Mouse (Mus musculus) retina, embryonic 14.5 days (tissue): ENCODE results near the gene Sbk2.

Experiments
- DNase-seq: peaks from one replicate; pipeline ENCODE4 v3.0.0-alpha.2; 2015; ENCODE audit warnings: low spot score

Sbk2 gene

DNA sequence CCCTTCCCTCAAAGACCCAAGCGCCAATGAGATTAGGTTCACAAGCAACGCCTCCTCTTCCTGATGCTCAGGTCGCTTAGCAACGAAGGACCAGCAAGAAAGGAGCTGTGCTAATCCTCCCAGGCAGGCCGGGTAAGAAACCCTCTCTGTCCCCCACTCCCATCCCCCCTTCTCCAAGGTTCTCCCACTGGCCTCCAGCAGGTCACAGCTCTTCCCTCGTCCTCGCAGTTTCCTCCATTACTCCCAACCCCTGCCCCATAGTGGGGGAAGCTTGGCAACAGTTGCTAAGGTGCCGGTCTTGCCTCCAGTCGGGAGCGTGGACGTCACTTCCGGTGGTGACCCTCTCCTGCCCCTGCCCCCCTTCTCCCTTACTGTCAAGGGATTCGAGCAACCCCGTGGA is 41.7 kb downstream of the Sbk2 start:
- peak; percentile 89 for DNase-seq

DNA sequence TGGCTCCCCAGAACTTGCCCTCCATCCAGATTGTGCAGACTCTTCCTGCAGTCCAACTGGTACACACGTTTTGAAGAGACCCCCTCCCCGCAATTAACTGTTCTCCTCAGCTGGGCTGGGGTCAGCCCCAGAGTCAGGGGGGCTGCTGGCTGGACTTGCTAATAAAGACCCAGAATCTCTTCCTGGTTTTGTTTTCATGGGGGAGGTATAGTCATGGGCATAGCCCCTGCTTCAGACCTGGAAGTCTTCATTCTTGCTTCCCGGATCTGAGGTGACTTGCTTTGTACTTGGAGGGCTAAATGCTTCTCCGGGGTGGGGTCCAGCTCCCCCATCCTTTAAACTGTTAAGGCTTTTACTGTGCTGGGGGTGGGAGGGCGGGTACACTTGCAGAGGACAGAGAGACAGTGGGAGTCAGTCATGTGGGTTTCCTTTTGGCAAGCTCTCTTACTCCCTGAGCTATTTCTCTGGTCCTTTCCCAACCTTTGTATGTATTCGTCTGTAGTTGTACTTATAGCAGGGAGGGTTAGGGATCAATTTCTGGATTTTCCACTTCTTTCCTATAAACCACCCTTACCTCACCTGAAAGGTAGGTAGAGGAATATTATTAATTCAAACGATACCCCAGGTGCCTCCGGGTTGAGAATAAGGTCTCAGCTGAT is 42.3 kb downstream of the Sbk2 start, which contains the start of gene Nat14:
Gene Nat14, plus strand, starts transcription at position 205 of the 659 bp plus-strand sequence.
- DNase-seq = no peak

DNA sequence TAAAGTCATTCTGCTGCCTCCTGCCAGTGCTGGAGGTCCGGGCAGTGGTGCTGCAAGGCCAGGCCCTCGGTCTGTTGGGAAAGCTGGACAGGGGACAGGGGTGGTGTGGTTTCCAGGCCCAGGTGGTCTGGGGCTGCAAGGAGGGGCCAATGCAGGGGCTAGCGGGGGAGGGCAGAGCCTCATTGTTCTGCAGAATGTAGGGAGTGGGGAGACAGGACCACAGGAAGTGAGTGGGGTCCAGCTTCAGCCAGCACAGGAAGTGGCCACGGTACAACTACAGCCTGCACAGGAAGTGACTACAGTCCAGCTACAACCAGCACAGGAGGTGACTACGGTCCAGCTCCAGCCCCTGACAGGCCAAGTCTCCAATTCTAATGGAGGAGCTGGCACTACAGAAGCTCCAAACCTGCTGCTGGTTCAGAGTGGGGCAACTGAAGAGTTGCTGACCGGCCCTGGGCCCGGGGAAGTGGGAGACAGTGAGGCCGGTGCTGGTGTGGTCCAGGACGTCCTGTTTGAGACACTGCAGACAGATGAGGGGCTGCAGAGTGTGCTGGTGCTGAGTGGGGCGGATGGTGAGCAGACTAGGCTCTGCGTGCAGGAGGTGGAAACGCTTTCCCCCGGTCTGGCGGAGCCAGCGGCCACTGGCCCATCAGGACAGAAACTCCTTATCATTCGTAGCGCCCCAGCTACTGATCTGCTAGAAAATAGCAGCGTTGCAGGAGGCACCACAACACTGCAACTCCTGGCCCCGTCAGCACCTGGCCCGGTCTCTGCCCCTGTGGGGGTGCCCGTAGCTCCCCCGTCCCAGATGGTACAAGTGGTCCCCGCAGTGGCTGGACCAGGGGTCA is 43.0 kb downstream of the Sbk2 start:
- no peak for DNase-seq

DNA sequence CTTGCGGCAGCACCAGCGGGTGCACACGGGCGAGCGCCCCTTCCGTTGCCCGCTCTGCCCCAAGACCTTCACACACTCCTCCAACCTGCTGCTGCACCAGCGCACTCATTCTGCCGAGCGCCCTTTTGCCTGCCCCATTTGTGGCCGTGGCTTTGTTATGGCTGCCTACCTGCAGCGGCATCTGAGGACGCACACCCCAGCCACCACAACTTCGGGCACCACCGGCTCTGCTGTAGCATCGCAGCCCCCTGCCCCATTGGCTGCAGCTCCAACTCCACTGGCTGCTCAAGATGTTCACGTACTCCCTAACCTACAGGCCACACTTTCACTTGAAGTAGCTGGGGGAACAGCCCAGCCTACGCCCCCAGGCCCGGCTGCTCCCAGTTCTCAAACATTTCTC is 43.7 kb downstream of the Sbk2 start:
- no peak for DNase-seq

DNA sequence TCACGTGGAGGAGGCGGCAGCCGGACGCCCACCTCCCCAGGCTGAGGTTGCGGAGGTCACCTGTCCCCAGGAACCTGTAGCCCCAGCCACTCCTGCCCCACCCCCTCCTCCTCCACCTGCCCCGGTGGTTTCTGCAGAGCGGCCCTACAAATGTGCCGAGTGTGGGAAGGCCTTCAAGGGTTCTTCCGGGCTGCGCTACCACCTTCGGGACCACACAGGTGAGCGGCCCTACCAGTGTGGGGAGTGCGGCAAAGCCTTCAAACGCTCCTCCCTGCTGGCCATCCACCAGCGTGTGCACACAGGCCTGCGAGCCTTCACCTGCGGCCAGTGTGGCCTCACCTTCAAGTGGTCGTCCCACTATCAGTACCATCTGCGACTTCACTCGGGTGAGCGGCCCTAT is 44.2 kb downstream of the Sbk2 start:
- DNase-seq = no peak

DNA sequence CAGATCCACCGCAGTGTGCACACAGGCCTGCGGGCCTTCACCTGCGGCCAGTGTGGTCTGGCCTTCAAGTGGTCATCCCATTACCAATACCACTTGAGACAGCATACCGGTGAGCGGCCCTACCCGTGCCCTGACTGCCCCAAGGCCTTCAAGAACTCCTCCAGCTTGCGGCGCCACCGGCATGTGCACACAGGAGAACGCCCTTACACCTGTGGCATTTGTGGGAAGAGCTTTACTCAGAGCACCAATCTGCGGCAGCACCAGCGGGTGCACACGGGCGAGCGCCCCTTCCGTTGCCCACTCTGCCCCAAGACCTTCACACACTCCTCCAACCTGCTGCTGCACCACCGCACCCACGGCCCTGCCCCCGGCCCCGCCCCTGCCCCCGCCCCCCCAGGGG is 45.1 kb downstream of the Sbk2 start:
- DNase-seq = no peak

DNA sequence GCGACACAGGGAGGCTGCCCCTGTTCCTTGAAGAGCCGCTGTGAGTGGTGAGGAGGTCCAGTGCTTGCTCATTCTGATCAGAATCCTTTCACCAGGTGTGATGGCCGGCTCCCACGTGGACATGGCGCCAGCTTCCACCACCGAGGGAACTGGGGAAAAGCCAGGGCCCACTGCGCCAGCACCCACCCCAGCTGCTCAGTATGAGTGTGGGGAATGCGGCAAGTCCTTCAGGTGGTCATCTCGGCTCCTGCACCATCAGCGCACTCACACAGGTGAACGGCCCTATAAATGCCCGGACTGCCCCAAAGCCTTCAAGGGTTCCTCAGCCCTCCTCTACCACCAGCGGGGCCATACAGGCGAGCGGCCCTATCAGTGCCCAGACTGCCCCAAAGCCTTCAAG is 45.5 kb downstream of the Sbk2 start:
- DNase-seq = no peak

DNA sequence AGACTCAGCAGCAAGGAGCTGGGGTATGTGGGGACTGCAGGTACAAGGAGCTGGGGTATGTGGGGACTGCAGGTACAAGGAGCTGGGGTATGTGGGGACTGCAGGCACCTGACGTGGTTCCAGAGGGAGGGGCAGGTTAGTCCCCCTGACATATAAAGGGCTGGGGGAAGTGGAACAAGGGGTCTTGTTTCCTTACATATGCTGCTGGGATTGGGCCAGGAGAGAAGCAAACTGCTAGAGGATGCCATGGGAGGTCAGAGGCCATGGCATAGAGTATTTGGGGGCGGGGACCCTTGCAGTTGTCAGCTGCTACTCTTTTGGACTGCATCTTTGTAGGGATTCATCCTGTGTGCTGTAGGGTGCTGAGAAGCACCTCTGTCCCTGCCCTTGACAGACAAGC is 46.7 kb downstream of the Sbk2 start:
- DNase-seq = no peak

DNA sequence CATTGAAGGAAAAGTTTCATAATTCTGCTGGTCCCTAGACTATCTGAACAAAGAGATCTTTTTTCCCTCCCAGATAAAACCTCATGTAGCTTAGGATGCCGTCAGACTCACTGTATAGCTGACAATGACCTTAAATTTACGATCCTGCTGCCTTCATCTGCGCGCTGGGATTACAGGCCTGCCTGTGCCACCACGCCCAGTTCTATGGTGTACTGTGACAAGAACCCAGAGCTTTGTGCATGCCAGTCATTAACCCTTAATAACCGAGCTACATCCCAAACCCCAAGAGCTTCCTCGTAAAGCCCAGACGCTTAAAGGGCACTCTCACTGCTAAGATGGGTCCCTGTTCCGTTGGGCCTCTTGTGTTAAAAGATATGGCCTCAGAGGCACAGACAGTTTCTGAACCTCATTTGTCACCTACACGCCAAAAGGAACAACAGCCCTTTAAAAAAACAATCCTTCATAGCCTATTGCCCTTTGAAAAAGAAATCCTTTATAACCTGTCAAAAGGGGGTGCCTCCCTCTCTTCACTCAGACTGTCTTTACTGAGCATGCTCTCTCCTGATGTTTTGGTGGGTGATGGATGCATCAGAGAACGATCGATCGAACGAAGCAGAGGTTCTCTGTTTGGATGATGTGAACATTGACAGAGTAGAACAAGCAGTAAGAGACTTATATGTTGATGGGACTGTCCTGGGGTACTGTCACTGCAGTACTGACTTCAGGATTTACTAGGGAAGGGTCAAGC is 48.4 kb downstream of the Sbk2 start:
- DNase-seq = peak; percentile 35

DNA sequence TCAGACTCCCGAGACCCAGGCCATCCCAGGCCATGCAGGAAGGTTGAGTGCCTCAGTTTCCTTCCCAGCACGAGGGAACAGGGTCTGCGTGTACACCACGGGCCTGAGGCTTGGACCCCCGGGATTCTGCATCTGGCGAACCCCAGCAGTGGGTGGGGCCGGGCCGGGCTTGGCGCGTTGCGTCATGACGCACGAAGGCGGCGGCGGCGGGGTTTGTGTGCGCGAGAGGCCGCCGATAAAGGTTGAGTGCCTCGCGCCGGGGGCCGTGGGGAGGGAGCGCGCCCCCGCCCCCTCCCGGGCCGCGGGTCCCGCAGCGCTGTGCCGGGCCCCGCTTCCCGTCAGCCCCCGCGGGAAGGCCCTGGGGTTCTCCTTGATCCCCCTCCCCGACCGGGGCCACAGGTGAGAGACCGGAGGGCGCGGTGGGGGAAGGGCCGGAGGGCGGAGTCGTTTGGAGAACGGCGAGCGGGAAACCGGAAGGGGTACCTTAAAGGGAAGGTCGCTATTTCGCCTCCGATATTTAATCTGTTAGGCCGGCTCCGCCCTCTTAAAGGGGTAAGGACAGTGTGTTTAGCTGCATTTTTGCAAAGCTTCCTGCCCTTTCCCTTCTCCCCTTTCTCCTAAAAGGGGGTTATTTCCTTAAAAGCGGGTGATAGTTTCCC is 49.1 kb downstream of the Sbk2 start, which contains the start of gene Zfp628:
Gene Zfp628, plus strand, starts transcription at position 211 of the 659 bp plus-strand sequence.
- peak; percentile 100 for DNase-seq

DNA sequence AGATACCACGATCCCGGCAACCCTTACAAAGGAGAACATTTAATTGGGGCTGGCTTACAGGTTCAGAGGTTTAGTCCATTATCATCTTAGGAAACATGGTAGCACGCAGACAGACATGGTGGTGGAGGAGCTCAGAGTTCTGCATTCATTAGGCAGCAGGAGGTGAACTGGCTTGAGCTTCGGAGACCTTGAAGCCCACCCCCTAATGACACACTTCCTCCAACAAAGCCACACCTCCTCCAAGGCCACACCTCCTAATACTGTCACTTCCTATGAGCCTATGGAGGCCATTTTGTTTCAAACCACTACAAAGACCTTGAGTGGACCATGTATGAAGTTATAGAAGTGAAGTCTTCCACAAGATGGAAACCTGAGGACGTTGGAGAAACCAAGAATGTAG is 52.0 kb downstream of the Sbk2 start:
- no peak for DNase-seq

DNA sequence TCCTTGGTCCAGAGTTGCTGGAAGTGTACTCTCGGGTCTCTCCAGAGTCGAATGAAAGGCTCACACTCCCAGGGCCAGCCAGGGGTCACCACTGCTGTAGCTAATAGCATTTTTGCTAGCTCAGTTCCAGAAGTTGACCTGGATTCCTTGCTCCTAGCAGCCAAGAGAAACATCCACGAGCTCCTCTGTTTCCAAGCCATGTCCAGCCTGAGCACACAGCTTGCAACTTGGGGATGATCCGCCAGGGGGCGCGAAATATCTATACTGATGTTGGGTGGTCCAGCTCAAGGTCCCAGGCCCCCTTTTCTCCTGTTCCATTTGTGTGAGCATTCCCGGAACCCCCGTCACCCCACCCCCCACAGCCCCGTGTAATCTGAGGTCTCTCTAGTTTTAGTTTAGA is 52.6 kb downstream of the Sbk2 start:
- DNase-seq = peak; percentile 90

DNA sequence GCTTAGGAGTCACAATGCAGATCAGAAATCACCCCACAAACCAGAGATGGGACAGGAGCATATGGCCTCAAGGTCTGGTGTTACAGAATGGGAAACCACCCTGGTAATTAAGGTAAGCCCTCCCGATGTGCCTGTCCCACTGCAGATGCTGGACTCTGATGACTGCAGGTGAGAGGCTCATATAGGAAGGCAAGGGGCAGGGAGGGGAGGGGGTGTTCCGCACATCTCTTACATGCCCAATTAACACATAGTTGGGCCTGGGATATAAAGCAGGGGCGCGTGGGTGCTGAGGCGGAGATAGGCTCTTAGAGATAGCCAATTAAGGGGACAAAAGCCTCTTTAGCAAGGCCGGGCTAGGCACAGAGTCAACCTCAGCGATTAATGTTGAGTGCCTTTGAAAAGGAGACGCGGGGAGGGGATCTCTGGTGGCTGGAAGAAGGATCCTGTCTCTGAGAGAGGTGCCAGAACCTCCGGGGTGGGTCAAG is 57.7 kb downstream of the Sbk2 start, which contains the start of gene Gm36210:
Gene Gm36210, minus strand, starts transcription at position 51 of the 485 bp plus-strand sequence.
- no peak for DNase-seq

DNA sequence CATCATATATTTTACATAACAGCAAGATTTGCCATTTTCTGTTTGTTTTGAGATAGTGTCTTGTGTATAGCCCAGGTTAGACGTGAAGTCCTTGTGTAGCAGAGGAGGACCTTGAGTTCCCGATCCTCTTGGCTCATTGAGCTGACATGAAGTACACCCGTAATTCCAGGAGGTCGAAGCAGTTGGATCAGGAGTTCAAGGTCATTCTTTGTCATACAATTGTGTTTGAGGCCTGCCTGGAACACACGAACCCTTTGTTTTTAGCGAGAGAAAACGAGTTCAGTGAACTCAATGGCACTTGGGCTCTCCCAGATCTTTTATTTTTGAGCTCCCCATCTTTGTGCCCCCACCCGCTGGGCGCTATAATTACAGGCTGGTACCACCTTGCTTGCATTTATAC is 61.8 kb downstream of the Sbk2 start:
- no peak for DNase-seq

DNA sequence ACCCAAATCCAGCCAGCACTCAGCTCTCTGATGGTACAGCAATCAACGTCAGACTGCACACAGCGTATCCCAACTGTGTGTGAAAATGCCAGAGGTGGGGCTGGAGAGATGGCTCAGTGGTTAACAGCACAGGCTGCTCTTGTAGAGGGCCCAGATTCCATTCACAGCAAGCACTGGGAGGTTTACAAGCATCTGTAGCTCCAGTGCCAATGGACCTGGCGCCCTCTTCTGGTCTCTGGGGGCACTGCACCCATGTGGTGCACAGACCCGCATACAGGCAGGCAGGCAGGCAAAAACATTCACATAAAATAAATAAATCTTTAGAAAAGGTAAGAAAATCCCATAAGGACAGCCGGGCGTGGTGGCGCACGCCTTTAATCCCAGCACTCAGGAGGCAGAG is 63.0 kb downstream of the Sbk2 start:
- DNase-seq = peak; percentile 44

DNA sequence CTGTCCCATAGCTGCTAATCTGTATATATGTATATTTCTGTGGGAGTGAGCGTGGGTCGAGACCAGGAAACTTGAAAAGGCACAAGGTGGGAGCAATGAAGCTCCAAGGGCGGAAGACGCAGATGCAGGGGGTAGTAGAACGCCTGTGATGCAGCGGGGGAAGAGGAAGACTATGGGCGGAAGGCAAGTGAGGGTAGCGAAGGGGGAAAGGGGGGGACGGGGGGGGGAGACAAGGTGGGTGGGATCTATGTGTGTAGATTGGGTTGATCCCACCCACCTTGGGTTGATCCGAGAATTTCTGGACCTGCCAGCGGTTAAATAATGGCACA is 63.7 kb downstream of the Sbk2 start:
- DNase-seq = no peak

DNA sequence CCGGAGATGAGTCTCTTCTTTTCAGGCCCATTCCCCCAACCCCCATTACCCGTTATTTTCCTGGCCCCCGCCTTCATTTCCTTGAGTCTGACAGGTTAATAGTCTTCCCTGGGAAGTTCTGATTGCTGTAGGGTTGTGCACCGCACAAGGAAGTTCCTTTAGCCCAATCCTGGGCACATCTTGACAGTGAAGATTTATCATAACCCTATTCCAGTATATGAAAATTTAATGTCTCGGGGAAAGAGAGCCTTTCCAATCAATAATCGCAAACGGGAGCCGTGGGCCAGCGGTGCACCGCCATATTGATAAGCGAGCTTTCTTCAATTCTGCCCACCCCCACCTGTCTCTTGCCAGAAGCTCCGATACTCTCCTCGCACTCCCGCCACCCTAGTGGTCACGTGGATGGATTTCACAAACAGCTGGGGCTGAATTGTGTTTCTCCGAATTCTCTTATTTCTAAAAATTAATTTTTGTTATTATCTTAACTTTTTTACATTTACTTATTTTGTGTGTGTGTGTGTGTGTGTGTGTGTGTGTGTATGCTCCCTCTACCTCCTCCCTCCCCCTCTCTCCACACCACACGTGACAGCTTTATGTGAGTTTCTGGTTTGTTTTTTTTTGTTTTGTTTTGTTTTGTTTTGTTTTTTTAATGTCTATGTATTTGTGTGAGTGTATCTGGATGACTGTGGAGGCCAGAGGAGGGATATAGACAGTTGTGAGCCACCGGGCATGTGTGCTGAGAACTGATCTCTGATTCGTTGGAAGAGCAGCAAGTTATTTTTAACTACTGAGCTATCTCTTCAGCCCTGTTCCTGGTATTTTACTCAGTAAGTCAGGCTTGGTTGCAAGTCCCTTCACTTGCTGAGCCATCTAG is 64.3 kb downstream of the Sbk2 start:
- peak; percentile 44 for DNase-seq

DNA sequence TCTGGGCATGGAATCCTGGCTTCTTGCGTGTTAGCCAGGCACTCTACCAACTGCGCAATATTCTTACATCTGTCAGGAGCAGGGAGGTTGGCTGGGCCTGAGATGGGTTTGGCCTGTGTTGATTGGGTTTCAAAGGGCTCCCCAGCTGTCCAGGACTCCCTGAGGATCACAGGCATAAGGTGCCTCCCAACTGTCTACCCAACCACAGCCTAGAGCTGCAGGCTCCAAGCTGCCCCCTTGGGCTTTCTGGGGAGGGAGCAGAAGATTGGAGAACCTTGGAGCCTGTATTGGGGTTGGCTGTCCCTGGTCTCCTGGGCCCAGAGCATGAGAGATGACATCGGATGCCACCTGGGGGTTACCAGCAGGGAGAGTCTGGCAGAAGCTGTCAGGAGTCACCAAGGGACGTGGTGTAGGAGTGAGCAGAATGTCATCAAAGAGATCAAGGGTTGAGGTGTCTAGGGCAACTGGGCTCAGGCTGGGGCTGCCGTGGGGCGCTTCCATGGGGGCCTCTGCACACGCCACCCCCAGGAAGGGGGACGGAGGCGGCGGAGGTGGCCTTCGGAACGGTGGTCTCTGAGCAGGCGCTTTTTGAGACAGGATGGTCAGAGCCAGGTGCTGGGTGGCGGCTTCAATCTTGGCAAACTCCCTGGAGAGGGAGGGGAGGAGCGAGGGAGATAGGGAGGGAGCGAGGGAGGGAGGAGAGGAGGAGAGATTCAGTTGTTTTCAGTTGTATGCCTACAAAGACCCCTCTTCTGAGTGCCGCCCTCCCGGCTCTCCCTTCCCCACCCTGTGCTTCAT is 65.2 kb downstream of the Sbk2 start:
- DNase-seq = peak; percentile 28

DNA sequence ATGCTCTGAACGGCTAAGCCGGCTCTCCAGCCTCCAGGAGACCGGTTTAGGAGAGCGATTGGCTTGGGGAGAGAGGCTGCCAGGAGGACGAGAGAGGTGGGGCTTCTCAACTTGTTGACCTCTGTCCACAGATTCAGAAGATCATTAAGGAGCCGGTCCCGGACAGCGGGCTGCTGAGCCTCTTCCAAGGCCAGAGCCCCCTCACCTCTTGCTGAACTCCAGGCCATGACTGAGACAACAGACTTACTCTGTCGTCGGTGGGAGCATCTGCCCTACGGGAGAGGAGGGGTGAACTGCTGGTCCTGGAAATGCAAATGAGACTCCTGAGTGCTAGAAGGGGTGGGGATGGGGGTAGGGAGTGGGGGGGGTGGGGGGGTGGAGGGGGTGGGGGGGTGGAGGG is 69.0 kb downstream of the Sbk2 start:
- no peak for DNase-seq
